Mouse (Mus musculus): ENCODE measurements around the gene Tnpo1.

GRCm38 (mm10) chr13:98795511-98795910 is 130.7 kb downstream of the Tnpo1 start:
- no peak for TF ChIP-seq CTCF (IDR thresholded peaks at IDR 0.05; ENCODE audit: low read depth, low read length)
- no peak for TF ChIP-seq POLR2A (IDR thresholded peaks at IDR 0.05; ENCODE audit: extremely low read depth, insufficient read depth, low read length)

Data from liver, adult 2 months (tissue).